Mouse (Mus musculus): ENCODE measurements around the gene Rgl1. TPM values are rescaled to one million over a fixed set of nuclear protein-coding genes. Genes with fewer than 3 reads are reported as not detected.

The Rgl1 gene
- polyA plus RNA-seq, 1 experiment from 2014 or later: 23.6 TPM

DNA sequence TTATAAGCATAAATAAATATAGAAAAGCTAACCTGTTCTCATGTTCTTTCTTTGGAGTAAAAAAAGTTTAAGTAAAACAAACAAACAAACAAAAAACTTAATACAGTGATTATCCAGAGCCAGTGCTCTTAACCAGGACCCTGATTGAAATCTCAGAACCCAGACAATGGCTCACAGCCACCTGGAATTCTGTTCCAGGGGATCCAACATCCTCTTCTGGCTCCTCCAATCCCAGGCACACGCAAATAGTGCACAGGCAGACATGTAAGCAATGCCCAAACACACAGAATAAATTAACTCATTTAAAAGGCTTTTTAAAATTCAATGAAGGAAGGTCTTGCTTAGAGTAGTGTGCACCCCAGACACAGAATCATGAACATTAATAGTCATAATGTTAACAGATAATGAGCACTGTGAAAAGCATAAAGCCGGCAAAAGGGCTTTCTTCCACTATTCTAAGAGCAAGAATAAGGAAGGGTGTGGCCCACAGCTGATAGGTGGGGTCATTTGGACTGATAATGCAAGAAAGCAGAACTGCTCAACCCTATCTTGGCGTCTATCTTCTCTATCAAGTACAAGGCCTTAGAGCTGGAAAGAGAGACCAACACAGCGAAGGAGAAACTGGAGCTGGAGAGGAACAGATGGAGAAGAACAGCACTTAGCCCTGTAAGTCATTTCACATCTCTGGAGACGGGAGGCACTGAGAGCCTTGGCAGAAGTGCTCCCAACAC is 160.1 kb downstream of the Rgl1 start:
- H3K4me3 ChIP-seq (replicated peaks; ENCODE audit: low read length): no peak overlapping the region
- no peak for ATAC-seq
- no peaks in the 10 kb centered on the region for H3K27me3 ChIP-seq (replicated peaks; ENCODE audit: control insufficient read depth, insufficient read depth, low read length)

GRCm38 (mm10) chr1:152604147-152604546 is 162.0 kb downstream of the Rgl1 start:
- H3K27me3 ChIP-seq (replicated peaks; ENCODE audit: control insufficient read depth, insufficient read depth, low read length): no peaks in the 10 kb centered on the region
- no peaks in the 10 kb centered on the region for H3K36me3 ChIP-seq (ENCODE audit: control insufficient read depth, insufficient read depth)
- ATAC-seq: no peak
- H3K4me3 ChIP-seq (replicated peaks; ENCODE audit: low read length): no peak overlapping the region
- no peak overlapping the region for H3K27ac ChIP-seq (ENCODE audit: low read length)
- peaks cover 5% of the 10 kb centered on the region for H3K4me1 ChIP-seq (replicated peaks; ENCODE audit: control insufficient read depth, insufficient read depth, low read length)
- 79% methylated on average over 6 of the region's 6 CpGs for WGBS
- H3K9ac ChIP-seq (replicated peaks; ENCODE audit: low read depth, low read length): no peak overlapping the region
- H3K4me2 ChIP-seq (ENCODE audit: low read length): no peak overlapping the region
- H3K9me3 ChIP-seq (ENCODE audit: control insufficient read depth, low read length): no peaks in the 10 kb centered on the region

More for the DNA sequence above, 160.1 kb downstream of the Rgl1 start:
- Histone ChIP-seq H3K9ac (replicated peaks; ENCODE audit: low read depth, low read length) (no peak overlapping the region), H3K27ac (ENCODE audit: low read length) (no peak overlapping the region), H3K4me2 (ENCODE audit: low read length) (no peak overlapping the region), H3K9me3 (ENCODE audit: control insufficient read depth, low read length) (no peaks in the 10 kb centered on the region), H3K36me3 (ENCODE audit: control insufficient read depth, insufficient read depth) (no peaks in the 10 kb centered on the region), H3K4me1 (replicated peaks; ENCODE audit: control insufficient read depth, insufficient read depth, low read length) (peaks cover 5% of the 10 kb centered on the region)
- 62% methylated on average over 5 of the region's 5 CpGs for WGBS

- no peak for ATAC-seq
- WGBS: 60% methylated on average over 9 of the region's 9 CpGs
- no peak overlapping the region for H3K4me3 ChIP-seq (replicated peaks; ENCODE audit: low read length)
- no peak overlapping the region for H3K9ac ChIP-seq (replicated peaks; ENCODE audit: low read depth, low read length)
- no peak overlapping the region for H3K4me2 ChIP-seq (ENCODE audit: low read length)
- no peaks in the 10 kb centered on the region for H3K36me3 ChIP-seq (ENCODE audit: control insufficient read depth, insufficient read depth)
- peaks cover 5% of the 10 kb centered on the region for H3K4me1 ChIP-seq (replicated peaks; ENCODE audit: control insufficient read depth, insufficient read depth, low read length)
- no peak overlapping the region for H3K27ac ChIP-seq (ENCODE audit: low read length)
- H3K27me3 ChIP-seq (replicated peaks; ENCODE audit: control insufficient read depth, insufficient read depth, low read length): no peaks in the 10 kb centered on the region
- H3K9me3 ChIP-seq (ENCODE audit: control insufficient read depth, low read length): no peaks in the 10 kb centered on the region
Measured at GRCm38 (mm10) chr1:152603628-152604027, 162.5 kb downstream of the Rgl1 start.

- no peak overlapping the region for H3K4me2 ChIP-seq (ENCODE audit: low read length)
- WGBS: 93% methylated on average over 2 of the region's 2 CpGs
Measured at GRCm38 (mm10) chr1:152600494-152600893, 165.7 kb downstream of the Rgl1 start.

GRCm38 (mm10) chr1:152599347-152599746 is 166.8 kb downstream of the Rgl1 start:
- H3K4me3 ChIP-seq (replicated peaks; ENCODE audit: low read length): no peak overlapping the region
- no peak for ATAC-seq
- no peaks in the 10 kb centered on the region for H3K4me1 ChIP-seq (replicated peaks; ENCODE audit: control insufficient read depth, insufficient read depth, low read length)
- no peaks in the 10 kb centered on the region for H3K9me3 ChIP-seq (ENCODE audit: control insufficient read depth, low read length)
- H3K27me3 ChIP-seq (replicated peaks; ENCODE audit: control insufficient read depth, insufficient read depth, low read length): no peaks in the 10 kb centered on the region
- H3K36me3 ChIP-seq (ENCODE audit: control insufficient read depth, insufficient read depth): no peaks in the 10 kb centered on the region
- H3K4me2 ChIP-seq (ENCODE audit: low read length): no peak overlapping the region
- 85% methylated on average over 8 of the region's 8 CpGs for WGBS
- no peak overlapping the region for H3K9ac ChIP-seq (replicated peaks; ENCODE audit: low read depth, low read length)
- H3K27ac ChIP-seq (ENCODE audit: low read length): no peak overlapping the region

More at GRCm38 (mm10) chr1:152600494-152600893, 165.7 kb downstream of the Rgl1 start:
- H3K36me3 ChIP-seq (ENCODE audit: control insufficient read depth, insufficient read depth): no peaks in the 10 kb centered on the region
- H3K4me1 ChIP-seq (replicated peaks; ENCODE audit: control insufficient read depth, insufficient read depth, low read length): no peaks in the 10 kb centered on the region
- no peaks in the 10 kb centered on the region for H3K9me3 ChIP-seq (ENCODE audit: control insufficient read depth, low read length)
- H3K4me3 ChIP-seq (replicated peaks; ENCODE audit: low read length): no peak overlapping the region
- ATAC-seq: no peak
- no peak overlapping the region for H3K27ac ChIP-seq (ENCODE audit: low read length)
- H3K9ac ChIP-seq (replicated peaks; ENCODE audit: low read depth, low read length): no peak overlapping the region
- no peaks in the 10 kb centered on the region for H3K27me3 ChIP-seq (replicated peaks; ENCODE audit: control insufficient read depth, insufficient read depth, low read length)

GRCm38 (mm10) chr1:152594690-152595089 is 171.5 kb downstream of the Rgl1 start:
- no peak for ATAC-seq
- no peaks in the 10 kb centered on the region for H3K36me3 ChIP-seq (ENCODE audit: control insufficient read depth, insufficient read depth)
- H3K4me2 ChIP-seq (ENCODE audit: low read length): no peak overlapping the region
- no peak overlapping the region for H3K4me3 ChIP-seq (replicated peaks; ENCODE audit: low read length)
- H3K9me3 ChIP-seq (ENCODE audit: control insufficient read depth, low read length): no peaks in the 10 kb centered on the region
- H3K9ac ChIP-seq (replicated peaks; ENCODE audit: low read depth, low read length): no peak overlapping the region
- no peak overlapping the region for H3K27ac ChIP-seq (ENCODE audit: low read length)
- WGBS: 88% methylated on average over 5 of the region's 5 CpGs
- H3K4me1 ChIP-seq (replicated peaks; ENCODE audit: control insufficient read depth, insufficient read depth, low read length): no peaks in the 10 kb centered on the region
- H3K27me3 ChIP-seq (replicated peaks; ENCODE audit: control insufficient read depth, insufficient read depth, low read length): no peaks in the 10 kb centered on the region

- Histone ChIP-seq H3K4me1 (replicated peaks; ENCODE audit: control insufficient read depth, insufficient read depth, low read length) (peaks cover 4% of the 10 kb centered on the region; the same call in 1 of the 2 replicates), H3K4me2 (ENCODE audit: low read length) (no peak overlapping the region), H3K27me3 (replicated peaks; ENCODE audit: control insufficient read depth, insufficient read depth, low read length) (no peaks in the 10 kb centered on the region), H3K36me3 (ENCODE audit: control insufficient read depth, insufficient read depth) (no peaks in the 10 kb centered on the region), H3K27ac (ENCODE audit: low read length) (no peak overlapping the region), H3K9me3 (ENCODE audit: control insufficient read depth, low read length) (no peaks in the 10 kb centered on the region), H3K9ac (replicated peaks; ENCODE audit: low read depth, low read length) (no peak overlapping the region), H3K4me3 (replicated peaks; ENCODE audit: low read length) (no peak overlapping the region)
- 90% methylated on average over 9 of the region's 9 CpGs for WGBS
- ATAC-seq: no peak
Measured at GRCm38 (mm10) chr1:152593831-152594549, 172.2 kb downstream of the Rgl1 start.

DNA sequence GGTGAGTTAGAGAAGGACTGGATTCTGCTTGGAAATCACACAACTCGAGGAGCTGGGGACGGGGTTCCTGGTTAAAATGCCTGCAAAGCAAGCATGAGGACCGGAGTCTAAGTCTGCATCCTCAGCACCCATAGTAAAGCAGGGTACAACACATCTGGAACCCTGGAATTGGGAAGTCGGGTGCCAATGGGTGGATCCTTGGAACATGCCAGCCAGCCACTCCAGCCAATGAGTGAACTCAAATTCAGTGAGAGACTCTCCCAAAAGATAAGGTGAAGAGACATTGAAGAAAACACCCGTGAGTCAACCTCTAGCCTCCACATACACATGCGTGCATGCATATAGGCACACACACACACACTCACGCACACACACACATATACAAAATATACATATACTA is 172.8 kb downstream of the Rgl1 start:
- H3K9ac ChIP-seq (replicated peaks; ENCODE audit: low read depth, low read length): no peak overlapping the region
- ATAC-seq: no peak
- H3K27ac ChIP-seq (ENCODE audit: low read length): no peak overlapping the region
- no peak overlapping the region for H3K4me3 ChIP-seq (replicated peaks; ENCODE audit: low read length)
- no peaks in the 10 kb centered on the region for H3K9me3 ChIP-seq (ENCODE audit: control insufficient read depth, low read length)
- H3K4me1 ChIP-seq (replicated peaks; ENCODE audit: control insufficient read depth, insufficient read depth, low read length): peaks cover 4% of the 10 kb centered on the region; the same call in 1 of the 2 replicates
- WGBS: 89% methylated on average over 7 of the region's 7 CpGs
- H3K27me3 ChIP-seq (replicated peaks; ENCODE audit: control insufficient read depth, insufficient read depth, low read length): no peaks in the 10 kb centered on the region
- no peak overlapping the region for H3K4me2 ChIP-seq (ENCODE audit: low read length)
- H3K36me3 ChIP-seq (ENCODE audit: control insufficient read depth, insufficient read depth): no peaks in the 10 kb centered on the region

- Histone ChIP-seq H3K9me3 (ENCODE audit: control insufficient read depth, low read length) (no peaks in the 10 kb centered on the region), H3K27ac (ENCODE audit: low read length) (no peak overlapping the region), H3K4me1 (replicated peaks; ENCODE audit: control insufficient read depth, insufficient read depth, low read length) (peaks cover 4% of the 10 kb centered on the region; the same call in 1 of the 2 replicates), H3K4me2 (ENCODE audit: low read length) (no peak overlapping the region), H3K27me3 (replicated peaks; ENCODE audit: control insufficient read depth, insufficient read depth, low read length) (no peaks in the 10 kb centered on the region), H3K9ac (replicated peaks; ENCODE audit: low read depth, low read length) (no peak overlapping the region), H3K36me3 (ENCODE audit: control insufficient read depth, insufficient read depth) (no peaks in the 10 kb centered on the region), H3K4me3 (replicated peaks; ENCODE audit: low read length) (no peak overlapping the region)
- 71% methylated on average over 6 of the region's 6 CpGs for WGBS
- ATAC-seq: no peak
Measured at GRCm38 (mm10) chr1:152592609-152593008, 173.5 kb downstream of the Rgl1 start.

Measured in forebrain, embryonic 16.5 days (tissue).